Mouse (Mus musculus): Measurements from ENCODE around the gene Cttnbp2.

The Cttnbp2 gene

GRCm38 (mm10) chr6:18335393-18335792 is 179.2 kb downstream of the Cttnbp2 start:
- no peak for DNase-seq (ENCODE audit: low read depth in 1 of 2, low spot score in 2 of 2)

- no peak for DNase-seq (ENCODE audit: low read depth in 1 of 2, low spot score in 2 of 2)
Observed at GRCm38 (mm10) chr6:18322950-18323349, 191.7 kb downstream of the Cttnbp2 start.

Data from monocyte, adult 2 months (primary cell).